Mouse (Mus musculus) A20 (cell line): ENCODE results near the gene Hist2h3b.
"Not testable (repeated sequence)": the region's sequence is repeated elsewhere in the genome, so short reads cannot be mapped to it uniquely, and the experiment has no call there.

ENCODE experiments used
- DNase-seq: peaks from one replicate; pipeline ENCODE4 v3.0.0-alpha.2; 2011; ENCODE audit warnings: low read depth, low spot score

The Hist2h3b gene

DNA sequence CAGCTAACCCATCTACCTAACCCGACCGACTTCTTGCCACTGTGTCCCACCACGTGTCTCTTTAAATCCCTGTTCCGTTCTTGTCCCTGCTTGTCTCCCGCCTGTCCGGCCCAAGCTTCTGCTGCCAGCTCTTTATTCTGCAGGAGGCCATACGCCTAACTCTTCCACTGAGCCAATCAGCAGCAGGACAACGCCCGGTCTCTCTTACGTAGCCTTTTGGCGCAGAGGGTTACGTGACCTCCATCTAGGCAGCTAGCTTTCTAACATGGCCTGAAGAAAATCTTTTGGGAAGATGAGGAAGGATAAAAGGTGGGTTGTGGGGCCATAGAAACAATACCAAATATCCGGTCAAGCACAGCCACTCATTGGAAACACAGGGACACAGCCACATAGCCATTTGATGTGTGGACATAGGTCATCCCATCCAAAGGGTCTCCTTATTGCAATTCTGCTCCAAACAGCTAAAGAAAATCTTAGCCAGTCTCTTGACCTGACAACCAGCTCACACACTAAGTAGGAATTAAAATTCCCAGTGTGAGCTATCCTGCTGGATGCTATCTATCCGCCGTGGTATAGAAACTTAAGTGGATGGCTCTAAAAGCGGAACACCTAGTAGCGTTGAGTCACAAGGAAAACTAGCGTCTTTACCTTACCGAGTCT is 6.1 kb upstream of the Hist2h3b start:
- DNase-seq = peak; percentile 81

DNA sequence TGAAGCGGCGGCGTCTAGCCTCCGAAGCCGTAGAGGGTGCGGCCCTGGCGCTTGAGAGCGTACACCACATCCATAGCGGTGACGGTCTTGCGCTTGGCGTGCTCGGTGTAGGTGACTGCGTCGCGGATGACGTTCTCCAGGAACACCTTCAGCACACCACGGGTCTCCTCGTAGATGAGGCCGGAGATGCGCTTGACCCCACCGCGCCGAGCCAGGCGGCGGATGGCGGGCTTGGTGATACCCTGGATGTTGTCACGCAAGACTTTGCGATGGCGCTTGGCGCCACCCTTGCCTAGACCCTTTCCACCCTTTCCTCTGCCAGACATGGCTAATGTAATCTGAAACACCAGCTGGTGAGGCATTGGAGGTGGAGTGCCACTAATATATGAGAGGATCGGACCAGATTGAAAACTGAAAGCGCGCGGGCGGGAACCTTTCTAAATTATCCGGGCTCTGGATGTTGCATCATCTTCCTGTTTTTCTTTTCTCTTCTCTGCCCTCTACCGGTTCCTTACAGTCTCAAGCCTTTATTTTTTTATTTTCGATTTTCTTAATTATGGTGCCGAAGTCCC is 5.4 kb upstream of the Hist2h3b start, which contains the start of gene Hist2h4:
TSS of gene Hist2h4 (minus strand) at position 333 of the 572 bp plus-strand sequence.
- peak; percentile 98 for DNase-seq

GRCm38 (mm10) chr3:96263558-96264403 is 4.7 kb upstream of the Hist2h3b start:
- DNase-seq = no peak

GRCm38 (mm10) chr3:96264404-96264949 is 4.0 kb upstream of the Hist2h3b start:
- DNase-seq = no peak

- peak; percentile 58 for DNase-seq
These were observed 2.2 kb upstream of the Hist2h3b start for GRCm38 (mm10) chr3:96266132-96266710.

DNA sequence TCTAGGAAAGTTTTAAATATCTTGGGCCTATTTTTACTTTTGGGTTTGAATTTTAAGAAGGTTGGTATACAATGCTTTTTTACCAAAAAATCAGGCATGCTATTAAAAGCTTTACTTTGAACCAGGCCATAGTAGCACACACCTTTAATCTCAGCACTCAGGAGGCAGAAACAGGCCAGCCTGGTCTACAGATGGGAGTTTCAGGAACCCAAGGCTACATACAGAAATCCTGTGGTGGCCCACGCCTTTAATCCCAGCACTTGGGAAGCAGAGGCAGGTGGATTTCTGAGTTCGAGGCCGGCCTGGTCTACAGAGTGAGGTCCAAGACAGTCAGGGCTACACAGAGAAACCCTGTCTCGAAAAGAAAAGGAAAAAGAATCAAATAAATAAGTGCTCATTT is 913 bp upstream of the Hist2h3b start:
- peak; percentile 24 for DNase-seq

GRCm38 (mm10) chr3:96268776-96269378 is 423 bp downstream of the Hist2h3b start:
- DNase-seq = not testable (repeated sequence)

DNA sequence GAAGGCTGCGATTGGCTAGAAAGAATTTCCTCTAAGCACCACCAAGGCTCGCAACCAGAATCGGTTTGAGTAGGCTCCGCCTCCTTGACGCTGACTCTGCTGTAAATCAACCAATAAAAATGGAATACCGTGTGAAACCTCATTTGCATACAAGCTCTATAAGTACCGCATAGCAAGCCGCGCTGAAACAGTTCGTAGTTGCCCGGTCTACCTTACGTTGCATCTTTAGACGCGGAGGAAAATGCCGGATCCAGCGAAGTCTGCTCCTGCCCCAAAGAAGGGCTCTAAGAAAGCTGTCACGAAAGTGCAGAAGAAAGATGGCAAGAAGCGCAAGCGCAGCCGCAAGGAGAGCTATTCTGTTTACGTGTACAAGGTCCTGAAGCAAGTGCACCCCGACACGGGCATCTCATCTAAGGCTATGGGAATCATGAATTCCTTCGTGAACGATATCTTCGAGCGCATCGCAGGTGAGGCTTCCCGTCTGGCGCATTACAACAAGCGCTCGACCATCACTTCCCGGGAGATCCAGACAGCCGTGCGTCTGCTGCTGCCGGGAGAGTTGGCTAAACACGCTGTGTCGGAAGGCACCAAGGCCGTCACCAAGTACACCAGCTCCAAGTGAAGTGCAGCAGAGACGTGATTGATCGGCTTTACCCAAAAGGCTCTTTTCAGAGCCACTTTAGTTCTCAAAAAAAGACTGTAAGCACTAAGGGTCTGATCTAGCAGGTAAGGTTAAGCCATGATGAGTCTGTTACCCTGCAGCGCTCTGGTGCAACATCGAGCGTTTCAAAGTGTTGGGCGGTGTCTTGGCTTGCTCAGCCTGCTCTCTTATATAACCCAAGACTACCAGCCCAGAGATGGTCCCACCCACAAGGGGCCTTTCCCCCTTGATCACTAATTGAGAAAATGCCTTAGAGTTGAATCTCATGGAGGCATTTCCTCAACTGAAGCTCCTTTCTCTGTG is 1.3 kb downstream of the Hist2h3b start, which contains the start of gene Hist2h2bb:
TSS of gene Hist2h2bb (plus strand) at position 242 of the 964 bp plus-strand sequence.
- peak; percentile 98 for DNase-seq

- DNase-seq = peak; percentile 80
These were observed 5.4 kb downstream of the Hist2h3b start for GRCm38 (mm10) chr3:96273591-96274465.

- peak; percentile 85 for DNase-seq
These were observed 9.0 kb downstream of the Hist2h3b start for GRCm38 (mm10) chr3:96277428-96277799.

- DNase-seq = peak; percentile 96
These were observed 9.6 kb downstream of the Hist2h3b start for GRCm38 (mm10) chr3:96277800-96278624.

DNA sequence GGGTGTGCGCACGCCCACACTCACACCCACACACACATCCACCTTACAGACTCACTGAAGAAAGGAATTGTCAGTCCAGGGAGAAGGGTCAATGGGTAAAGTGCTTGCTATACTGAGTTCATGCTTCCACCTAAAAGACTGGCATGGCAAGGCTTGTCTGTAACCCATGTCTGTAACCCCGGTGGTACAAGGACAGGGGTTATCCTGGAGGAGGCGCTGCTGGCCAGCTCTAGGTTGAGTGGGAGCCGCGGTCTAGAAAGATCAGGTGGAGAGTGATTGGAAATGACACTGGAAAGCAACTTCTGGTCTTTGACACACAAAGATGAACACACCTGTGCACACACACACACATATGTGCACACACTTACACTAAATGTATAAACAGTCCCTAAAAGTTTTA is 12.2 kb downstream of the Hist2h3b start:
- no peak for DNase-seq

GRCm38 (mm10) chr3:96284457-96284856 is 16.0 kb downstream of the Hist2h3b start:
- DNase-seq = peak; percentile 44

GRCm38 (mm10) chr3:96287334-96287733 is 18.9 kb downstream of the Hist2h3b start:
- not testable (repeated sequence) for DNase-seq

DNA sequence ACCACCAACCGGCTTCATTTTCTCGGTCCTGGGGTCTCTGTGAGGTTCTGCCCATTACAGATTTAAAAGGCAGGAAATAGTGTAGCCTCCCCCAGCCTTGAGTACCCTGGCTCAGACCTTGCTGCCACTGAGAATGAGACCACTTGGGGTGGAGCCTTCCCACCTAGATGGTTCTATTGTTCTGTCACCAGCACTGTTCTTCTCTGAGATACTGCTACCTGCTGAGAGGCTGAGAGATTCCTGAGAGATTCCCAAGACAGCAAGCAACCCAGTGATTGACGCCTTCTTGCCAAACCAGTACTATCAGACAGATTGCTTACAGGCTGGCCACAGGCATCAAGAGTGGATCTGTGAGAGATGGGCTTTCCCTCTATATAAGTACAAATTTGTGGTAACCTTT is 20.7 kb downstream of the Hist2h3b start:
- DNase-seq = no peak

GRCm38 (mm10) chr3:96290727-96291126 is 22.3 kb downstream of the Hist2h3b start:
- DNase-seq = not testable (repeated sequence)

- no peak for DNase-seq
These were observed 24.2 kb downstream of the Hist2h3b start for GRCm38 (mm10) chr3:96292641-96293040.

DNA sequence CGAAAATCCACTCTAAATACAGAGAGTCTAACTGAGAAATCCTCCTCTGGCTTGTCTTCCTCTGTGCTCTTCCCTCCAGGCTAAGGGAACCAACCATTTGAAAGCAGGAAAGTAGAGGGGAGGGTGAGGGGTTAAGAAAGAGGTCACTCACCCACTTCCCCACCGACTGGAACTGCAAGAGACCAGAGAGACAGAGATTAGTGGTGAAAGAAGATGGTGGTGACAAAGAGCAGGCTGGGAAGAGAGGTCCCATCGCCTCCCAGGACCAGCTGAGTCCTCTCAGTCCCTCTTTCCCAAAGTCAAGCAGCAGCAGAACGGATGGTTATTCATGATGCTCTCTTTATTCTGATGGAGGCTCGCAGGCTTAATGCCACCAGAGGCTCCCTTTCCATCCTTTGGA is 24.9 kb downstream of the Hist2h3b start:
- no peak for DNase-seq
